Mouse (Mus musculus): ENCODE results near the gene Arhgef28. TPM values are rescaled to one million over a fixed set of nuclear protein-coding genes. Genes with fewer than 3 reads are reported as not detected.
A peak's percentile ranks its signal among the peaks of the same experiment; 100 is the strongest.

Gene Arhgef28
- polyA plus RNA-seq, 1 experiment from 2014 or later = 38.6 TPM

- Histone ChIP-seq H3K4me1 (ENCODE audit: control insufficient read depth, insufficient read depth, low read length) (no peaks in the 10 kb centered on the region), H3K4me2 (replicated peaks; ENCODE audit: low read depth, low read length) (no peak overlapping the region), H3K9ac (ENCODE audit: low read depth, low read length) (0 out of 2 replicates have a peak overlapping the region, but pooled peaks have one; percentile 9), H3K36me3 (ENCODE audit: control insufficient read depth, insufficient read depth, low read length) (no peaks in the 10 kb centered on the region), H3K4me3 (ENCODE audit: low read length) (no peak overlapping the region), H3K27ac (ENCODE audit: low read depth, low read length) (no peak overlapping the region), H3K9me3 (ENCODE audit: control insufficient read depth, low read length) (no peaks in the 10 kb centered on the region), H3K27me3 (ENCODE audit: control insufficient read depth, insufficient read depth, low read length) (no peaks in the 10 kb centered on the region)
- no peak for ATAC-seq (ENCODE audit: low FRiP score, low TSS enrichment)
- WGBS = 77% methylated on average over 14 of the region's 14 CpGs
Observed at GRCm38 (mm10) chr13:98124113-98124745, 82.0 kb downstream of the Arhgef28 start.

- no peak overlapping the region for H3K27ac ChIP-seq (ENCODE audit: low read depth, low read length)
- WGBS = 76% methylated on average over 4 of the region's 4 CpGs
- no peak overlapping the region for H3K4me2 ChIP-seq (replicated peaks; ENCODE audit: low read depth, low read length)
- no peaks in the 10 kb centered on the region for H3K4me1 ChIP-seq (ENCODE audit: control insufficient read depth, insufficient read depth, low read length)
- H3K27me3 ChIP-seq (ENCODE audit: control insufficient read depth, insufficient read depth, low read length) = no peaks in the 10 kb centered on the region
- no peak overlapping the region for H3K4me3 ChIP-seq (ENCODE audit: low read length)
- no peaks in the 10 kb centered on the region for H3K9me3 ChIP-seq (ENCODE audit: control insufficient read depth, low read length)
- no peaks in the 10 kb centered on the region for H3K36me3 ChIP-seq (ENCODE audit: control insufficient read depth, insufficient read depth, low read length)
- no peak overlapping the region for H3K9ac ChIP-seq (ENCODE audit: low read depth, low read length)
- ATAC-seq (ENCODE audit: low FRiP score, low TSS enrichment) = no peak
Observed at GRCm38 (mm10) chr13:98122766-98123165, 83.5 kb downstream of the Arhgef28 start.

- no peak overlapping the region for H3K27ac ChIP-seq (ENCODE audit: low read depth, low read length)
- no peaks in the 10 kb centered on the region for H3K4me1 ChIP-seq (ENCODE audit: control insufficient read depth, insufficient read depth, low read length)
- no peak overlapping the region for H3K4me2 ChIP-seq (replicated peaks; ENCODE audit: low read depth, low read length)
- H3K9me3 ChIP-seq (ENCODE audit: control insufficient read depth, low read length) = no peaks in the 10 kb centered on the region
- WGBS = 71% methylated on average over 5 of the region's 5 CpGs
- H3K36me3 ChIP-seq (ENCODE audit: control insufficient read depth, insufficient read depth, low read length) = no peaks in the 10 kb centered on the region
- H3K27me3 ChIP-seq (ENCODE audit: control insufficient read depth, insufficient read depth, low read length) = no peaks in the 10 kb centered on the region
- no peak for ATAC-seq (ENCODE audit: low FRiP score, low TSS enrichment)
- H3K9ac ChIP-seq (ENCODE audit: low read depth, low read length) = no peak overlapping the region
- no peak overlapping the region for H3K4me3 ChIP-seq (ENCODE audit: low read length)
Observed at GRCm38 (mm10) chr13:98121993-98122392, 84.2 kb downstream of the Arhgef28 start.

GRCm38 (mm10) chr13:98121124-98121470 is 85.1 kb downstream of the Arhgef28 start:
- WGBS = 91% methylated on average over 4 of the region's 4 CpGs
- H3K27me3 ChIP-seq (ENCODE audit: control insufficient read depth, insufficient read depth, low read length) = no peaks in the 10 kb centered on the region
- no peaks in the 10 kb centered on the region for H3K4me1 ChIP-seq (ENCODE audit: control insufficient read depth, insufficient read depth, low read length)
- no peak overlapping the region for H3K4me3 ChIP-seq (ENCODE audit: low read length)
- ATAC-seq (ENCODE audit: low FRiP score, low TSS enrichment) = no peak
- H3K9ac ChIP-seq (ENCODE audit: low read depth, low read length) = no peak overlapping the region
- H3K4me2 ChIP-seq (replicated peaks; ENCODE audit: low read depth, low read length) = no peak overlapping the region
- H3K9me3 ChIP-seq (ENCODE audit: control insufficient read depth, low read length) = no peaks in the 10 kb centered on the region
- H3K36me3 ChIP-seq (ENCODE audit: control insufficient read depth, insufficient read depth, low read length) = no peaks in the 10 kb centered on the region
- no peak overlapping the region for H3K27ac ChIP-seq (ENCODE audit: low read depth, low read length)

- Histone ChIP-seq H3K4me3 (ENCODE audit: low read length) (no peak overlapping the region), H3K4me1 (ENCODE audit: control insufficient read depth, insufficient read depth, low read length) (no peaks in the 10 kb centered on the region; the same call in 1 of the 2 replicates), H3K4me2 (replicated peaks; ENCODE audit: low read depth, low read length) (no peak overlapping the region), H3K9ac (ENCODE audit: low read depth, low read length) (no peak overlapping the region), H3K9me3 (ENCODE audit: control insufficient read depth, low read length) (no peaks in the 10 kb centered on the region), H3K27me3 (ENCODE audit: control insufficient read depth, insufficient read depth, low read length) (no peaks in the 10 kb centered on the region), H3K27ac (ENCODE audit: low read depth, low read length) (no peak overlapping the region), H3K36me3 (ENCODE audit: control insufficient read depth, insufficient read depth, low read length) (no peaks in the 10 kb centered on the region)
- WGBS = 81% methylated on average over 11 of the region's 11 CpGs
- no peak for ATAC-seq (ENCODE audit: low FRiP score, low TSS enrichment)
Observed at GRCm38 (mm10) chr13:98120356-98121123, 85.7 kb downstream of the Arhgef28 start.

- H3K27ac ChIP-seq (ENCODE audit: low read depth, low read length) = no peak overlapping the region
- H3K36me3 ChIP-seq (ENCODE audit: control insufficient read depth, insufficient read depth, low read length) = no peaks in the 10 kb centered on the region
- WGBS = 76% methylated on average over 4 of the region's 4 CpGs
- no peak overlapping the region for H3K4me2 ChIP-seq (replicated peaks; ENCODE audit: low read depth, low read length)
- no peaks in the 10 kb centered on the region for H3K27me3 ChIP-seq (ENCODE audit: control insufficient read depth, insufficient read depth, low read length)
- H3K9ac ChIP-seq (ENCODE audit: low read depth, low read length) = no peak overlapping the region
- H3K4me1 ChIP-seq (ENCODE audit: control insufficient read depth, insufficient read depth, low read length) = no peaks in the 10 kb centered on the region; the same call in 1 of the 2 replicates
- no peak overlapping the region for H3K4me3 ChIP-seq (ENCODE audit: low read length)
- no peak for ATAC-seq (ENCODE audit: low FRiP score, low TSS enrichment)
- no peaks in the 10 kb centered on the region for H3K9me3 ChIP-seq (ENCODE audit: control insufficient read depth, low read length)
Observed at GRCm38 (mm10) chr13:98118291-98118690, 87.9 kb downstream of the Arhgef28 start.

GRCm38 (mm10) chr13:98117566-98118254 is 88.5 kb downstream of the Arhgef28 start:
- Histone ChIP-seq H3K4me3 (ENCODE audit: low read length) (no peak overlapping the region), H3K4me2 (replicated peaks; ENCODE audit: low read depth, low read length) (no peak overlapping the region), H3K36me3 (ENCODE audit: control insufficient read depth, insufficient read depth, low read length) (no peaks in the 10 kb centered on the region), H3K27me3 (ENCODE audit: control insufficient read depth, insufficient read depth, low read length) (no peaks in the 10 kb centered on the region), H3K9ac (ENCODE audit: low read depth, low read length) (no peak overlapping the region), H3K4me1 (ENCODE audit: control insufficient read depth, insufficient read depth, low read length) (no peaks in the 10 kb centered on the region; the same call in 1 of the 2 replicates), H3K27ac (ENCODE audit: low read depth, low read length) (peak overlapping the region; percentile 26; the same call in 1 of the 2 replicates), H3K9me3 (ENCODE audit: control insufficient read depth, low read length) (no peaks in the 10 kb centered on the region)
- ATAC-seq (ENCODE audit: low FRiP score, low TSS enrichment) = no peak
- 69% methylated on average over 7 of the region's 7 CpGs for WGBS

- Histone ChIP-seq H3K9ac (ENCODE audit: low read depth, low read length) (no peak overlapping the region), H3K27me3 (ENCODE audit: control insufficient read depth, insufficient read depth, low read length) (no peaks in the 10 kb centered on the region), H3K4me3 (ENCODE audit: low read length) (no peak overlapping the region), H3K4me2 (replicated peaks; ENCODE audit: low read depth, low read length) (no peak overlapping the region), H3K4me1 (ENCODE audit: control insufficient read depth, insufficient read depth, low read length) (no peaks in the 10 kb centered on the region; the same call in 1 of the 2 replicates), H3K9me3 (ENCODE audit: control insufficient read depth, low read length) (no peaks in the 10 kb centered on the region), H3K27ac (ENCODE audit: low read depth, low read length) (no peak overlapping the region), H3K36me3 (ENCODE audit: control insufficient read depth, insufficient read depth, low read length) (no peaks in the 10 kb centered on the region)
- 51% methylated on average over 6 of the region's 6 CpGs for WGBS
- no peak for ATAC-seq (ENCODE audit: low FRiP score, low TSS enrichment)
Observed at GRCm38 (mm10) chr13:98115650-98116049, 90.6 kb downstream of the Arhgef28 start.

- Histone ChIP-seq H3K4me3 (ENCODE audit: low read length) (no peak overlapping the region), H3K27ac (ENCODE audit: low read depth, low read length) (no peak overlapping the region), H3K4me2 (replicated peaks; ENCODE audit: low read depth, low read length) (no peak overlapping the region), H3K4me1 (ENCODE audit: control insufficient read depth, insufficient read depth, low read length) (no peaks in the 10 kb centered on the region; the same call in 1 of the 2 replicates), H3K9ac (ENCODE audit: low read depth, low read length) (no peak overlapping the region), H3K36me3 (ENCODE audit: control insufficient read depth, insufficient read depth, low read length) (no peaks in the 10 kb centered on the region), H3K27me3 (ENCODE audit: control insufficient read depth, insufficient read depth, low read length) (no peaks in the 10 kb centered on the region), H3K9me3 (ENCODE audit: control insufficient read depth, low read length) (no peaks in the 10 kb centered on the region)
- no peak for ATAC-seq (ENCODE audit: low FRiP score, low TSS enrichment)
- WGBS = 78% methylated on average over 4 of the region's 4 CpGs
Observed at GRCm38 (mm10) chr13:98115051-98115450, 91.2 kb downstream of the Arhgef28 start.

All from kidney, embryonic 14.5 days (tissue).